Mouse (Mus musculus) lung, embryonic 14.5 days (tissue): ENCODE data around the gene Pon1. TPM values are rescaled to one million over a fixed set of nuclear protein-coding genes. Genes with fewer than 3 reads are reported as not detected.
"Not testable (repeated sequence)": the region's sequence is repeated elsewhere in the genome, so short reads cannot be mapped to it uniquely, and the experiment has no call there.

Source experiments
- ATAC-seq: fragments of 200-750 bp; cut with Nextera tagmentation; 2 replicates; pipeline ENCODE4 v1.8.0; 2017; ENCODE audit warnings: mild to moderate bottlenecking, moderate TSS enrichment, moderate library complexity; ENCODE audit not compliant: insufficient read depth
- DNase-seq: peaks from one replicate; pipeline ENCODE4 v3.0.0-alpha.2; 2015
- H3K27ac ChIP-seq: fragments of 300-500 bp; sonication (generic); 2 replicates; pipeline ENCODE4 v1.5.1; 2014; ENCODE audit warnings: low read depth, mild to moderate bottlenecking, moderate library complexity
- H3K27me3 ChIP-seq: fragments of 300-500 bp; sonication (generic); 2 replicates; pipeline ENCODE4 v1.6.1; 2014; ENCODE audit warnings: low read length, control low read depth; ENCODE audit not compliant: insufficient read depth
- H3K36me3 ChIP-seq: fragments of 300-500 bp; sonication (generic); 2 replicates; pipeline ENCODE4 v1.6.1; 2014; ENCODE audit warnings: control low read depth; ENCODE audit not compliant: insufficient read depth
- H3K4me1 ChIP-seq: fragments of 300-500 bp; sonication (generic); 2 replicates; pipeline ENCODE4 v1.6.1; 2014; ENCODE audit warnings: antibody characterized with exemption, control low read depth; ENCODE audit not compliant: insufficient read depth
- H3K4me2 ChIP-seq: fragments of 300-500 bp; sonication (generic); 2 replicates; pipeline ENCODE4 v1.6.1; 2014; ENCODE audit warnings: mild to moderate bottlenecking
- H3K4me3 ChIP-seq: fragments of 300-500 bp; sonication (generic); 2 replicates; pipeline ENCODE4 v1.5.1; 2014; ENCODE audit warnings: low read depth, low read length
- H3K9ac ChIP-seq: fragments of 300-500 bp; sonication (generic); 2 replicates; pipeline ENCODE4 v1.6.1; 2014
- H3K9me3 ChIP-seq: fragments of 300-500 bp; sonication (generic); 2 replicates; pipeline ENCODE4 v1.6.1; 2016; ENCODE audit warnings: low read depth, low read length, control low read depth
- CTCF ChIP-seq: IDR thresholded peaks from 2 replicates; pipeline ENCODE4 v1.5.1; 2016; ENCODE audit warnings: antibody characterized with exemption, low read depth
- WGBS: fragments of 180-500 bp; shearing (Covaris S2); extraction: QIAGEN DNeasy Blood & Tissue Kit; methylation state at CpG from one replicate; pipeline ENCODE4 v1.1.7; 2014; 5-methylcytosine and 5-hydroxymethylcytosine counted together
- polyA plus RNA-seq: library from polyadenylated mRNA; unstranded; fragments of >200 nt; fragmentation: Nextera tagmentation; extraction: Ambion mirVana; gene quantifications from 2 replicates; pipeline ENCODE4 v1.2.1, GENCODE M21; 2014

Pon1 gene
- polyA plus RNA-seq, 1 experiment from 2014 or later, result not detected

- H3K36me3 ChIP-seq, result no peaks in the 10 kb centered on the region
- DNase-seq (no peak), ATAC-seq (no peak)
- H3K27ac ChIP-seq, result no peak overlapping the region
- no peak for TF ChIP-seq CTCF
- H3K4me1 ChIP-seq, result no peaks in the 10 kb centered on the region
- no peak overlapping the region for H3K4me2 ChIP-seq
- no peak overlapping the region for H3K4me3 ChIP-seq
- H3K27me3 ChIP-seq, result no peaks in the 10 kb centered on the region
- 78% methylated on average over 5 of the region's 5 CpGs for WGBS
- H3K9me3 ChIP-seq, result no peaks in the 10 kb centered on the region
- no peak overlapping the region for H3K9ac ChIP-seq
Observed at GRCm38 (mm10) chr6:5230261-5230660, 36.5 kb upstream of the Pon1 start.

DNA sequence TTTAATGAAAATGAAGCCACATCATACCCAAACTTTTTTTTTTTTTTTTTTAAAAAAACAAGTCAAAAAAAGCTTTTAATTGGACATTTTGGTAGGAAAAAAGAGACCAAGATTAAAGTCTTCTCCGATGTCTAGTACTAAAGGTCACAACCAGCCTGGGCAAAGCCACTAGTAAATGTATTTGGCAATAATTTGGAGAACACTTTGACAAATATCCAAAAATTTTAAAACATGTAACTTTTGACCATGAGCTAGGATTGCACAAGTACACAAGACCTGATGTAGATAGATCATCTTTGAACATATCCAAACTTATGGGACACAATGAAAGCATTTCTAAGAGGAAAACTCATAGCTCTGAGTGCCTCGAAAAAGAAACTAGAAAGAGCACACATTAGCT is 29.8 kb upstream of the Pon1 start:
- H3K9ac ChIP-seq, H3K4me1 ChIP-seq, H3K4me2 ChIP-seq, H3K27me3 ChIP-seq, H3K9me3 ChIP-seq, H3K4me3 ChIP-seq, DNase-seq, H3K36me3 ChIP-seq, ATAC-seq, H3K27ac ChIP-seq: not testable (repeated sequence)
- WGBS, result 92% methylated on average over 2 of the region's 2 CpGs

DNA sequence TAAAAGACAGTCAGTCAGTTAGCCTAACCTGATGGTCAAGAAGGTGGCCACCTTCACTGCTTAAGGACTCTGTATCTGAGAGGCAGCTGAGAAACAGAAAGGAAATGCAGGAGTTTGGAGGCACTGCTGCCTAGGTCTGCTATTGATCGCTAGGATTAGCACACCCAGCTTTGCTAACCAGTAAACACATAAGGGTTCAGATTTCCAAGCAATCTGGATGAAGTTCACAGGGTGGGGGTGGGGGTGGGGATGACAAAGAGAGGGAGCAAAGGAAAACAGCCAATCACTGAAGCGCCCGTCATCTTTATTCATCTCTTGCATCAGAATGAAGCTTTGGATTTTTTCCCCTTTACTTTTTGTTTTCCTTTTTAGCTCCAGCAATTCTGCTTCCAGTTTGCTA is 28.3 kb upstream of the Pon1 start:
- DNase-seq, result no peak
- TF ChIP-seq CTCF, result no peak
- WGBS, result 70% methylated on average over 3 of the region's 3 CpGs
- Histone ChIP-seq H3K4me3 (no peak overlapping the region), H3K27ac (no peak overlapping the region), H3K4me2 (no peak overlapping the region), H3K9me3 (no peaks in the 10 kb centered on the region), H3K9ac (no peak overlapping the region), H3K36me3 (no peaks in the 10 kb centered on the region), H3K27me3 (no peaks in the 10 kb centered on the region), H3K4me1 (no peaks in the 10 kb centered on the region)
- no peak for ATAC-seq

GRCm38 (mm10) chr6:5218190-5218589 is 24.4 kb upstream of the Pon1 start:
- 90% methylated on average over 4 of the region's 4 CpGs for WGBS
- DNase-seq, result no peak
- no peak for TF ChIP-seq CTCF
- Histone ChIP-seq H3K4me3 (no peak overlapping the region), H3K27me3 (no peaks in the 10 kb centered on the region), H3K4me1 (no peaks in the 10 kb centered on the region), H3K9me3 (no peaks in the 10 kb centered on the region), H3K27ac (no peak overlapping the region), H3K36me3 (no peaks in the 10 kb centered on the region), H3K4me2 (no peak overlapping the region), H3K9ac (no peak overlapping the region)
- no peak for ATAC-seq

GRCm38 (mm10) chr6:5207817-5208216 is 14.1 kb upstream of the Pon1 start:
- Histone ChIP-seq H3K27me3 (no peaks in the 10 kb centered on the region), H3K36me3 (no peaks in the 10 kb centered on the region), H3K4me3 (no peak overlapping the region), H3K9ac (no peak overlapping the region), H3K4me1 (no peaks in the 10 kb centered on the region), H3K27ac (no peak overlapping the region), H3K9me3 (no peaks in the 10 kb centered on the region), H3K4me2 (no peak overlapping the region)
- WGBS, result 70% methylated on average over 2 of the region's 2 CpGs
- ATAC-seq, result no peak
- TF ChIP-seq CTCF, result no peak
- no peak for DNase-seq

GRCm38 (mm10) chr6:5199916-5200315 is 6.2 kb upstream of the Pon1 start:
- no peak for TF ChIP-seq CTCF
- DNase-seq (no peak), ATAC-seq (no peak)
- no peaks in the 10 kb centered on the region for H3K27me3 ChIP-seq
- 67% methylated on average over 3 of the region's 3 CpGs for WGBS
- H3K9me3 ChIP-seq, result no peaks in the 10 kb centered on the region
- no peaks in the 10 kb centered on the region for H3K4me1 ChIP-seq
- no peak overlapping the region for H3K9ac ChIP-seq
- H3K36me3 ChIP-seq, result no peaks in the 10 kb centered on the region
- H3K27ac ChIP-seq, result no peak overlapping the region
- H3K4me3 ChIP-seq, result no peak overlapping the region
- H3K4me2 ChIP-seq, result no peak overlapping the region

DNA sequence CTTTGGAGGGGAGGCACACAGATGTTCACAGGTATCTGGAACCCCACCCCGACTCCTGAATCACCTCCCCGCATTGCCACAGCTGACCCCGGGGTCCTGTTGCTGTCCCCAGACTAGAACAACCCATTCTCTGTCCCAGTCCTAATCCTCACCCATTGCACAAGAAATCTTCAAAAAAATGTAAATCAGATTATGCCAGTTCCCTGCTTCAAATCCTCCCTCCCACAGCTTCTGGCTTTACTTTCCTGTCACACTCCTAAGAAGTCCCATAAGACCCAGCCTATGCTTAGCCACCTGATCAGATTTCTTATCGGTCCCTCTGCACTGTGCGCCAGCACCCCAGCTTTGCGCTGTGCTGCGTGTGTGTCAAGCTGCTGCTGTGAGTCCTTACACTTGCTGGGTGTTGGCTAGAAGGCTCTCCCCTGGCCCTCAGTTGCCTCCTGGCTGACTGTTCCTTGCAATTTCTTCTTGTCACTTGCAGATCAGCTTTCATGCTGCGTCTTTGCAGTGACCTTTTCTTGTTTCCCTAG is 5.7 kb upstream of the Pon1 start:
- TF ChIP-seq CTCF, result no peak
- DNase-seq, result no peak
- no peak overlapping the region for H3K4me2 ChIP-seq
- H3K27ac ChIP-seq, result no peak overlapping the region
- ATAC-seq, result no peak
- no peak overlapping the region for H3K9ac ChIP-seq
- no peaks in the 10 kb centered on the region for H3K27me3 ChIP-seq
- H3K4me1 ChIP-seq, result no peaks in the 10 kb centered on the region
- H3K9me3 ChIP-seq, result no peaks in the 10 kb centered on the region
- no peak overlapping the region for H3K4me3 ChIP-seq
- 84% methylated on average over 8 of the region's 8 CpGs for WGBS
- H3K36me3 ChIP-seq, result no peaks in the 10 kb centered on the region

DNA sequence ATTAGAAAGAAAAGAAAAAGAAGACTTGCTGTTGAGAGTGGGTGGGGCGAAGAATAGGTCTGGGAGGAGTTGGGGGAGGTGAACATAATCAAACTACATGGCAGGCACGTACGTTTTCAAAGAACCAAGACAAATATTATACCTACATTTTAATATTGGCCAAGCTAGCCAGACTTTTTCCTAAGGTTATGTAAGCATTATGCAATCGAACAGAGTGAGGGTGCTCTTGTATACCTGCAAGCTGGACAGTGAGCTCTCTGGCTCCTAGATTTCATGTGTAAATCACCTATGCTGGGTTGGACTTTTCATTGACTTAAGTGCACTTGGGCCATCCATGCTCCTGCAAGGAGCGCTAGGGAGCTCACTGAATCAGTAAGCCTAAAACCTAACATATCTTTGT is 4.8 kb upstream of the Pon1 start:
- Histone ChIP-seq H3K4me2 (no peak overlapping the region), H3K9ac (no peak overlapping the region), H3K4me1 (no peaks in the 10 kb centered on the region), H3K4me3 (no peak overlapping the region), H3K27ac (no peak overlapping the region), H3K27me3 (no peaks in the 10 kb centered on the region), H3K36me3 (no peaks in the 10 kb centered on the region), H3K9me3 (no peaks in the 10 kb centered on the region)
- 84% methylated on average over 5 of the region's 5 CpGs for WGBS
- ATAC-seq, result no peak
- no peak for DNase-seq
- no peak for TF ChIP-seq CTCF
